Mouse (Mus musculus) liver, postnatal 0 days (tissue): ENCODE data around the gene Hnrnph1. TPM values are rescaled to one million over a fixed set of nuclear protein-coding genes. Genes with fewer than 3 reads are reported as not detected.

Source experiments
- ATAC-seq: fragments of 200-750 bp; cut with Nextera tagmentation; 2 replicates; pipeline ENCODE4 v1.8.0; 2017; ENCODE audit warnings: mild to moderate bottlenecking, moderate library complexity
- DNase-seq: peaks from one replicate; pipeline ENCODE4 v3.0.0-alpha.2; 2016
- H3K27ac ChIP-seq: fragments of 300-500 bp; sonication (generic); 2 replicates; pipeline ENCODE4 v1.5.1; 2014; ENCODE audit warnings: antibody characterized with exemption, moderate library complexity, mild to moderate bottlenecking, low read depth
- H3K27me3 ChIP-seq: fragments of 300-500 bp; sonication (generic); 2 replicates; pipeline ENCODE4 v1.6.1; 2014; ENCODE audit warnings: low read length, control low read depth, mixed read lengths; ENCODE audit not compliant: insufficient read depth
- H3K36me3 ChIP-seq: fragments of 300-500 bp; sonication (generic); replicated peaks from 2 replicates; pipeline ENCODE4 v1.6.1; 2014; ENCODE audit warnings: mild to moderate bottlenecking, control low read depth, low read length, moderate library complexity, mixed read lengths; ENCODE audit not compliant: insufficient read depth
- H3K4me1 ChIP-seq: fragments of 300-500 bp; sonication (generic); 2 replicates; pipeline ENCODE4 v1.6.1; 2014; ENCODE audit warnings: antibody characterized with exemption, mild to moderate bottlenecking, control low read depth; ENCODE audit not compliant: insufficient read depth
- H3K4me2 ChIP-seq: fragments of 300-500 bp; sonication (generic); 2 replicates; pipeline ENCODE4 v1.6.1; 2014; ENCODE audit warnings: low read depth, mild to moderate bottlenecking, low read length, moderate library complexity, mixed read lengths
- H3K4me3 ChIP-seq: fragments of 300-500 bp; sonication (generic); 2 replicates; pipeline ENCODE4 v1.5.1; 2014; ENCODE audit warnings: low read depth, low read length
- H3K9ac ChIP-seq: fragments of 300-500 bp; sonication (generic); replicated peaks from 2 replicates; pipeline ENCODE4 v1.6.1; 2014; ENCODE audit warnings: mild to moderate bottlenecking, moderate library complexity
- H3K9me3 ChIP-seq: fragments of 300-500 bp; sonication (generic); 2 replicates; pipeline ENCODE4 v1.6.1; 2016; ENCODE audit warnings: mild to moderate bottlenecking, control low read depth, low read length, mixed read lengths
- CTCF ChIP-seq: sonication (generic); IDR thresholded peaks from 2 replicates; pipeline ENCODE4 v1.5.1; 2016; ENCODE audit warnings: antibody characterized with exemption, low read depth
- EP300 ChIP-seq: IDR thresholded peaks from 2 replicates; pipeline ENCODE4 v1.6.1; 2016; ENCODE audit warnings: antibody characterized with exemption, low read depth, mild to moderate bottlenecking
- WGBS: fragments of 180-500 bp; shearing (Covaris S2); extraction: QIAGEN DNeasy Blood & Tissue Kit; methylation state at CpG from one replicate; pipeline ENCODE4 v1.1.7; 2014; ENCODE audit not compliant: insufficient replicate concordance; 5-methylcytosine and 5-hydroxymethylcytosine counted together
- polyA plus RNA-seq: library from polyadenylated mRNA; unstranded; fragments of >200 nt; fragmentation: Nextera tagmentation; extraction: Ambion mirVana; gene quantifications from 2 replicates; pipeline ENCODE4 v1.2.1, GENCODE M21; 2015

Gene Hnrnph1
- polyA plus RNA-seq, 1 experiment from 2014 or later: 70.1 TPM

- Histone ChIP-seq H3K36me3 (no peaks in the 10 kb centered on the region), H3K4me1 (0 out of 2 replicates have a peak, but pooled peaks cover 6% of the 10 kb centered on the region), H3K9ac (peak overlapping the region; percentile 58; the same call in 1 of the 2 replicates), H3K27ac (no peak overlapping the region), H3K9me3 (no peaks in the 10 kb centered on the region), H3K4me2 (peak overlapping the region; percentile 70), H3K4me3 (peak overlapping the region; percentile 45; the same call in 1 of the 2 replicates), H3K27me3 (no peaks in the 10 kb centered on the region)
- ATAC-seq (no peak), DNase-seq (no peak)
- no peak for TF ChIP-seq EP300
- TF ChIP-seq CTCF: no peak
- 64% methylated on average over 4 of the region's 4 CpGs for WGBS
Observed at GRCm38 (mm10) chr11:50370969-50371368, 5.8 kb upstream of the Hnrnph1 start.

GRCm38 (mm10) chr11:50371399-50371841 lies 5.4 kb upstream of the Hnrnph1 start:
- Histone ChIP-seq H3K36me3 (no peaks in the 10 kb centered on the region), H3K9ac (peak overlapping the region; percentile 58), H3K27me3 (no peaks in the 10 kb centered on the region), H3K9me3 (no peaks in the 10 kb centered on the region), H3K4me2 (peak overlapping the region; percentile 70), H3K4me3 (peak overlapping the region; percentile 45), H3K27ac (no peak overlapping the region), H3K4me1 (peaks cover 9% of the 10 kb centered on the region)
- 2% methylated on average over 18 of the region's 18 CpGs for WGBS
- TF ChIP-seq CTCF (peak; percentile 66), EP300 (no peak)
- ATAC-seq (peak; percentile 48; the same call in 1 of the 2 replicates), DNase-seq (peak; percentile 72)

- DNase-seq (no peak), ATAC-seq (no peak)
- TF ChIP-seq EP300 (no peak), CTCF (no peak)
- WGBS: 94% methylated on average over 1 of the region's 1 CpGs
- Histone ChIP-seq H3K4me1 (peaks cover 12% of the 10 kb centered on the region), H3K36me3 (no peaks in the 10 kb centered on the region), H3K4me3 (peak overlapping the region; percentile 45; the same call in 1 of the 2 replicates), H3K9ac (no peak overlapping the region; the same call in 1 of the 2 replicates), H3K9me3 (no peaks in the 10 kb centered on the region), H3K27me3 (no peaks in the 10 kb centered on the region), H3K4me2 (peak overlapping the region; percentile 70; the same call in 1 of the 2 replicates), H3K27ac (no peak overlapping the region)
Observed at GRCm38 (mm10) chr11:50371911-50372310, 4.9 kb upstream of the Hnrnph1 start.

GRCm38 (mm10) chr11:50373086-50373485 lies 3.7 kb upstream of the Hnrnph1 start:
- no peak for ATAC-seq

DNA sequence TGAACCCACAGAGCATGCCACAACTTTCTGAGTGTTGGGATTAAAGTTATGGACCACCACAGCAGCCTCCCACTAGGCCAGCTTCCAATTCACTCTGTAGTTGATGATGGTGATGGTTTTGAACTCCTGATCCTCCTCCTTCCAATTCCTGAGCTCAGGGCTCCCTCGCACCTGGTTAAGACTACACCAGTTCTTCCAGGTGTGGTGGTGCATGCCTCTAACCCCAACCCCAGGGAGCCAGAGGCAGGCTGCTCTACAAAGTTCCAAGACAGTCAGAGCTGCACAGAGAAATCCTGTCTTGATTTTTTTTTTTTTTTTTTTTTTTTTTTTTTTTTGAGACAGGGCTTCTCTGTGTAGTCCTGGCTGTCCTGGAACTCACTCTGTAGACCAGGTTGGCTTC lies 3.2 kb upstream of the Hnrnph1 start:
- Histone ChIP-seq H3K9me3 (no peaks in the 10 kb centered on the region), H3K36me3 (no peaks in the 10 kb centered on the region), H3K4me1 (peaks cover 12% of the 10 kb centered on the region), H3K4me2 (no peak overlapping the region), H3K27ac (no peak overlapping the region), H3K27me3 (no peaks in the 10 kb centered on the region), H3K4me3 (no peak overlapping the region), H3K9ac (no peak overlapping the region)
- 83% methylated on average over 1 of the region's 1 CpGs for WGBS
- TF ChIP-seq CTCF (no peak), EP300 (no peak)
- ATAC-seq (no peak), DNase-seq (no peak)

More at GRCm38 (mm10) chr11:50373086-50373485, 3.7 kb upstream of the Hnrnph1 start:
- H3K4me3 ChIP-seq: no peak overlapping the region
- peaks cover 12% of the 10 kb centered on the region for H3K4me1 ChIP-seq
- H3K4me2 ChIP-seq: no peak overlapping the region
- no peaks in the 10 kb centered on the region for H3K36me3 ChIP-seq
- H3K9ac ChIP-seq: no peak overlapping the region
- no peaks in the 10 kb centered on the region for H3K27me3 ChIP-seq
- no peak for DNase-seq
- H3K9me3 ChIP-seq: no peaks in the 10 kb centered on the region
- TF ChIP-seq CTCF: no peak
- no peak for TF ChIP-seq EP300
- H3K27ac ChIP-seq: no peak overlapping the region

- no peaks in the 10 kb centered on the region for H3K9me3 ChIP-seq
- H3K4me3 ChIP-seq: no peak overlapping the region
- ATAC-seq (no peak), DNase-seq (no peak)
- peaks cover 4% of the 10 kb centered on the region for H3K36me3 ChIP-seq
- 89% methylated on average over 13 of the region's 13 CpGs for WGBS
- H3K4me1 ChIP-seq: peaks cover 18% of the 10 kb centered on the region
- H3K27me3 ChIP-seq: no peaks in the 10 kb centered on the region
- TF ChIP-seq EP300 (no peak), CTCF (no peak)
- no peak overlapping the region for H3K27ac ChIP-seq
- H3K4me2 ChIP-seq: no peak overlapping the region
- no peak overlapping the region for H3K9ac ChIP-seq
Observed at GRCm38 (mm10) chr11:50374286-50375015, 2.3 kb upstream of the Hnrnph1 start.
